Comparison of ENCODE assay signal across 8 mouse cellular contexts in genomic region chr7:19342481-19343027, GRCm38 (mm10). TPM values are rescaled to one million over a fixed set of nuclear protein-coding genes. Genes with fewer than 3 reads are reported as not detected.
DNase-seq lines count a peak whose midpoint lies in the region; ATAC-seq lines count a peak whose summit lies in the region.

No protein-coding gene starts in this region.

- H3K27me3 ChIP-seq in intestine, embryonic 16.5 days (replicated peaks; ENCODE audit: control insufficient read depth, insufficient read depth, low read length), result no peaks in the 10 kb centered on the region

- peak; percentile 72 for DNase-seq in adrenal gland, adult 8-10 months
- DNase-seq in embryo, embryonic 10.5 days (ENCODE audit: low spot score), result peak; percentile 93
- peak; percentile 86 to 89 for DNase-seq in gastrocnemius, postnatal 36 days
- peak; percentile 89 to 93 for DNase-seq in left cerebral cortex, postnatal 14 days (ENCODE audit: low spot score in 2 of 2)
- DNase-seq in right cerebral cortex, postnatal 36 days (ENCODE audit: low spot score in 2 of 2), result peak; percentile 80 to 84
- peak; percentile 77 to 88 for DNase-seq in urinary bladder, postnatal 4 days (ENCODE audit: low spot score in 2 of 2)

- peak overlapping the region; percentile 68 for H3K9ac ChIP-seq in intestine, embryonic 16.5 days (ENCODE audit: low read depth, low read length)

- WGBS in intestine, embryonic 16.5 days, result under 1% methylated on average over 27 of the region's 27 CpGs

- no peaks in the 10 kb centered on the region for H3K9me3 ChIP-seq in intestine, embryonic 16.5 days (ENCODE audit: control insufficient read depth, low read length)

- peak overlapping the region; percentile 91 for H3K4me2 ChIP-seq in intestine, embryonic 16.5 days (ENCODE audit: low read depth, low read length)

- no peak for ATAC-seq in intestine, embryonic 16.5 days
- ATAC-seq in megakaryocyte progenitor cell, adult 5-6 weeks (replicated peaks; ENCODE audit: poor library complexity), result peak; percentile 33

- intact Hi-C loops in gastrocnemius, postnatal 36 days (cut with DNase I), result loop anchor here (1.0 to 5.0 kb wide), 2 partner anchors 42 to 165 kb away; partner anchors contain the start of gene Eml2
- intact Hi-C loops in left cerebral cortex, postnatal 14 days (cut with DNase I), result loop anchor here (1.0 kb wide), 1 partner anchor 42 kb away; no protein-coding TSS in a partner anchor

- peak overlapping the region; percentile 56 for H3K4me3 ChIP-seq in intestine, embryonic 16.5 days (ENCODE audit: low read length)

- H3K36me3 ChIP-seq in intestine, embryonic 16.5 days (ENCODE audit: control insufficient read depth, insufficient read depth, low read length), result no peaks in the 10 kb centered on the region

- H3K27ac ChIP-seq in intestine, embryonic 16.5 days (ENCODE audit: low read length), result peak overlapping the region; percentile 63; the same call in 1 of the 2 replicates

- peaks cover 30% of the 10 kb centered on the region for H3K4me1 ChIP-seq in intestine, embryonic 16.5 days (ENCODE audit: control insufficient read depth, insufficient read depth, low read length)

RNA-seq across cellular contexts. Expression of gene Ercc1, which starts 2.0 kb away (rescaled TPM):
- 10 to 100 TPM; 32.4 to 56.3 (median 41.6) TPM for total RNA-seq in adrenal gland, adult 8-10 months (2022)
- total RNA-seq in gastrocnemius, postnatal 36 days (2021), result 10 to 100 TPM; 24.5 to 29.0 TPM
- 45.8 and 51.3 TPM in 2 replicates for polyA plus RNA-seq in intestine, embryonic 16.5 days (2015; fragmentation: Nextera tagmentation; extraction: Ambion mirVana)
- total RNA-seq in left cerebral cortex, postnatal 14 days (2021), result 10 to 100 TPM; 42.7 to 44.0 TPM
- total RNA-seq in megakaryocyte progenitor cell, adult 5-6 weeks (2015), result 26.5 and 32.3 TPM in 2 replicates
- 24.4 and 29.8 TPM in 2 replicates for total RNA-seq in megakaryocyte progenitor cell, adult 5-6 weeks (2017)

RNA-seq across cellular contexts. Expression of gene Cd3eap, which starts 16.7 kb away (rescaled TPM):
- 10 to 100 TPM; 12.9 to 15.2 (median 13.5) TPM for total RNA-seq in adrenal gland, adult 8-10 months (2022)
- total RNA-seq in gastrocnemius, postnatal 36 days (2021), result 10 to 100 TPM in 1 of 2 experiments, 1 to 10 TPM in 1; 9.3 to 10.2 TPM
- polyA plus RNA-seq in intestine, embryonic 16.5 days (2015; fragmentation: Nextera tagmentation; extraction: Ambion mirVana), result 19.1 and 24.3 TPM in 2 replicates
- total RNA-seq in left cerebral cortex, postnatal 14 days (2021), result 10 to 100 TPM; 20.6 to 20.9 TPM
- total RNA-seq in megakaryocyte progenitor cell, adult 5-6 weeks (2015), result 11.1 and 13.6 TPM in 2 replicates
- total RNA-seq in megakaryocyte progenitor cell, adult 5-6 weeks (2017), result 24.8 and 27.4 TPM in 2 replicates

RNA-seq across cellular contexts. Expression of gene Ppp1r13l, which starts 17.0 kb away (rescaled TPM):
- 10 to 100 TPM in 1 of 4 experiments, 1 to 10 TPM in 3; 6.4 to 12.5 (median 8.4) TPM for total RNA-seq in adrenal gland, adult 8-10 months (2022)
- 1 to 10 TPM; 2.4 to 2.6 TPM for total RNA-seq in gastrocnemius, postnatal 36 days (2021)
- polyA plus RNA-seq in intestine, embryonic 16.5 days (2015; fragmentation: Nextera tagmentation; extraction: Ambion mirVana), result 3.1 and 4.2 TPM in 2 replicates
- 1 to 10 TPM; 6.0 to 6.7 TPM for total RNA-seq in left cerebral cortex, postnatal 14 days (2021)
- total RNA-seq in megakaryocyte progenitor cell, adult 5-6 weeks (2015), result 6.3 and 7.2 TPM in 2 replicates
- total RNA-seq in megakaryocyte progenitor cell, adult 5-6 weeks (2017), result 0.74 and 1.2 TPM in 2 replicates

RNA-seq across cellular contexts. Expression of gene Fosb, which starts 32.7 kb away (rescaled TPM):
- 1 to 10 TPM; 1.6 to 9.4 (median 5.6) TPM for total RNA-seq in adrenal gland, adult 8-10 months (2022)
- total RNA-seq in gastrocnemius, postnatal 36 days (2021), result under 1 TPM; 0.15 to 0.31 TPM
- 0.10 and 0.21 TPM in 2 replicates for polyA plus RNA-seq in intestine, embryonic 16.5 days (2015; fragmentation: Nextera tagmentation; extraction: Ambion mirVana)
- 10 to 100 TPM in 1 of 2 experiments, 1 to 10 TPM in 1; 7.6 to 10.7 TPM for total RNA-seq in left cerebral cortex, postnatal 14 days (2021)
- total RNA-seq in megakaryocyte progenitor cell, adult 5-6 weeks (2015), result 18.2 and 28.4 TPM in 2 replicates
- total RNA-seq in megakaryocyte progenitor cell, adult 5-6 weeks (2017), result 12.7 and 13.2 TPM in 2 replicates

RNA-seq across cellular contexts. Expression of gene Ercc2, which starts 39.3 kb away (rescaled TPM):
- 10 to 100 TPM; 31.0 to 44.8 (median 39.2) TPM for total RNA-seq in adrenal gland, adult 8-10 months (2022)
- 1 to 10 TPM; 8.5 to 9.8 TPM for total RNA-seq in gastrocnemius, postnatal 36 days (2021)
- 15.5 and 17.6 TPM in 2 replicates for polyA plus RNA-seq in intestine, embryonic 16.5 days (2015; fragmentation: Nextera tagmentation; extraction: Ambion mirVana)
- total RNA-seq in left cerebral cortex, postnatal 14 days (2021), result 10 to 100 TPM; 32.7 to 35.5 TPM
- 10.7 and 11.2 TPM in 2 replicates for total RNA-seq in megakaryocyte progenitor cell, adult 5-6 weeks (2015)
- 26.5 and 31.6 TPM in 2 replicates for total RNA-seq in megakaryocyte progenitor cell, adult 5-6 weeks (2017)
